14 mouse cellular contexts compared by ENCODE assay signal in the genomic region with DNA sequence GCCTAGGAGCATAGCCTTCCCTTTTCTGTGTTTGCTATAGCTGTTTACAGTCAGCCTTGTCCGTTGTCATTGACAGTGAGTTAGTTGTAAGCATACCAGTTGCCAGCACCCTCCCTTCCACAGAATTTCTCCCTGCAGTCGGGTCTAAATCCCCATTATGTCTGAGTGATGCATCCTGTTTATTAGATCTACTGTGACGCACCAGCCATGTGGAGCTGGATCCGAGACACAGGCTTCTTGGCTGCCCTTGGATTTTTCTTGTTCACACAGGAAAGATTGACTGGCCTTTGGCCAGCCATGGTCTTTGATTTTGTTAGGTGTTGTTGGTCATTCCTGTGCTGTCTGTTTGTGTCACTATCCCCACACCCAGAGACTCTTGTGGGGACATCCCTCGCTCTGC.
DNase-seq lines count a peak whose midpoint lies in the region; ATAC-seq lines count a peak whose summit lies in the region.
"Had no signal": no experiment of that assay in that cellular context is flagged by ENCODE, and none has a peak within 500 bp of the region (broad histone marks: within the 10 kb centered on the region; RNA-seq: fewer than 3 reads in every experiment).

No protein-coding gene starts in this region.

- intact Hi-C loops in heart, postnatal 25 days (cut with DNase I) = no loop called here

- WGBS in lung, embryonic 15.5 days = 41% methylated on average over 5 of the region's 5 CpGs

- H3K4me1 ChIP-seq in lung, embryonic 15.5 days = no peaks in the 10 kb centered on the region
- H3K4me1 ChIP-seq: heart, embryonic 15.5 days; liver, embryonic 15.5 days; midbrain, embryonic 12.5 days had no signal

- peak; percentile 46; the same call in 1 of the 2 replicates for ATAC-seq in lung, embryonic 15.5 days (ENCODE audit: borderline replicate concordance, extremely low read depth, low FRiP score, low TSS enrichment)
- ATAC-seq: Patski had no signal

- H3K4me2 ChIP-seq in lung, embryonic 15.5 days = no peak overlapping the region
- H3K4me2 ChIP-seq: heart, embryonic 15.5 days; liver, embryonic 15.5 days; midbrain, embryonic 12.5 days had no signal

- 0 out of 2 replicates have a peak overlapping the region, but pooled peaks have one; percentile 25 for H3K27ac ChIP-seq in lung, embryonic 15.5 days
- H3K27ac ChIP-seq: heart, embryonic 15.5 days; liver, embryonic 15.5 days; midbrain, embryonic 12.5 days had no signal

- no peak overlapping the region for H3K9ac ChIP-seq in lung, embryonic 15.5 days
- H3K9ac ChIP-seq: heart, embryonic 15.5 days; liver, embryonic 15.5 days; midbrain, embryonic 12.5 days had no signal

- H3K9me3 ChIP-seq in lung, embryonic 15.5 days = no peaks in the 10 kb centered on the region
- H3K9me3 ChIP-seq: heart, embryonic 15.5 days; liver, embryonic 15.5 days; midbrain, embryonic 12.5 days had no signal

- H3K27me3 ChIP-seq in lung, embryonic 15.5 days = no peaks in the 10 kb centered on the region
- H3K27me3 ChIP-seq: heart, embryonic 15.5 days; liver, embryonic 15.5 days; midbrain, embryonic 12.5 days; Patski had no signal

- H3K36me3 ChIP-seq in lung, embryonic 15.5 days = peaks cover 23% of the 10 kb centered on the region; the same call in 1 of the 2 replicates

- peak; percentile 4 for DNase-seq in heart, adult 8-10 months (ENCODE audit: low spot score)
- no peak for DNase-seq in heart, postnatal 25 days (ENCODE audit: low spot score)
- peak; percentile 78 for DNase-seq in MN1 (ENCODE audit: low spot score)
- DNase-seq in adrenal gland, adult 8-10 months = peak; percentile 15
- no peak for DNase-seq in gastrocnemius, postnatal 10 days
- DNase-seq in left cerebral cortex, adult 11 months (ENCODE audit: low spot score) = no peak
- DNase-seq: cerebellum, adult 2 months; right cerebral cortex, postnatal 4 days; thymus, postnatal 4 days had no signal

- H3K4me3 ChIP-seq in lung, embryonic 15.5 days = no peak overlapping the region
- H3K4me3 ChIP-seq: heart, embryonic 15.5 days; liver, embryonic 15.5 days; midbrain, embryonic 12.5 days had no signal

Comparison
In these comparisons a context has a peak if more than half of its experiments do, and no peak if none do; other contexts are left out.
1. DNase-seq: peak in heart, adult 8-10 months (single experiment), MN1 (single experiment) and adrenal gland, adult 8-10 months (single experiment); none in heart, postnatal 25 days (single experiment), gastrocnemius, postnatal 10 days (single experiment) and left cerebral cortex, adult 11 months (single experiment).